Mouse (Mus musculus) thymus, adult 2 months (tissue): ENCODE results near the gene Mon2. TPM values are rescaled to one million over a fixed set of nuclear protein-coding genes. Genes with fewer than 3 reads are reported as not detected.

Source experiments
- DNase-seq: peaks from one replicate; pipeline ENCODE4 v3.0.0; 2021
- H3K27ac ChIP-seq: fragments of 200-500 bp; 2 replicates; pipeline ENCODE4 v1.5.1; 2012; ENCODE audit warnings: low read length, control low read depth; ENCODE audit not compliant: control insufficient read depth, insufficient read depth
- H3K27me3 ChIP-seq: fragments of 200-500 bp; 2 replicates; pipeline ENCODE4 v1.6.1; 2012; ENCODE audit warnings: mild to moderate bottlenecking, low read length, moderate library complexity, mixed read lengths; ENCODE audit not compliant: control insufficient read depth, insufficient read depth
- H3K36me3 ChIP-seq: fragments of 200-500 bp; 2 replicates; pipeline ENCODE4 v1.6.1; 2012; ENCODE audit warnings: mild to moderate bottlenecking, low read length, moderate library complexity; ENCODE audit not compliant: control insufficient read depth, insufficient read depth
- H3K4me1 ChIP-seq: fragments of 200-500 bp; replicated peaks from 2 replicates; pipeline ENCODE4 v1.6.1; 2012; ENCODE audit warnings: low read length; ENCODE audit not compliant: control insufficient read depth, insufficient read depth
- H3K4me3 ChIP-seq: fragments of 200-500 bp; 2 replicates; pipeline ENCODE4 v1.5.1; 2012; ENCODE audit warnings: mild to moderate bottlenecking, low read length, control low read depth, moderate library complexity; ENCODE audit not compliant: control insufficient read depth, insufficient read depth
- CTCF ChIP-seq: fragments of 200-500 bp; IDR thresholded peaks from 2 replicates; pipeline ENCODE4 v1.5.1; 2012; ENCODE audit warnings: mild to moderate bottlenecking, control low read depth, low read length, moderate library complexity, borderline replicate concordance; ENCODE audit not compliant: control insufficient read depth, poor library complexity, insufficient read depth; ENCODE audit errors: extremely low read depth
- POLR2A ChIP-seq: fragments of 200-500 bp; IDR thresholded peaks from 2 replicates; pipeline ENCODE4 v1.6.1; 2012; ENCODE audit warnings: mild to moderate bottlenecking, low read length, control low read depth, moderate library complexity; ENCODE audit not compliant: control insufficient read depth, poor library complexity, insufficient read depth; ENCODE audit errors: extremely low read depth
- WGBS: fragments of 180-500 bp; shearing (Covaris S2); methylation state at CpG from one replicate; pipeline ENCODE4 v1.1.7; 2018; 5-methylcytosine and 5-hydroxymethylcytosine counted together
- polyA plus RNA-seq: library from polyadenylated mRNA; depleted of rRNA; stranded (reverse); fragments of >200 nt; gene quantifications from 2 replicates; pipeline ENCODE4 v1.2.3, GENCODE M21; 2012; rRNA removed

Gene Mon2
- 62.5 and 74.1 TPM in 2 replicates for polyA plus RNA-seq

DNA sequence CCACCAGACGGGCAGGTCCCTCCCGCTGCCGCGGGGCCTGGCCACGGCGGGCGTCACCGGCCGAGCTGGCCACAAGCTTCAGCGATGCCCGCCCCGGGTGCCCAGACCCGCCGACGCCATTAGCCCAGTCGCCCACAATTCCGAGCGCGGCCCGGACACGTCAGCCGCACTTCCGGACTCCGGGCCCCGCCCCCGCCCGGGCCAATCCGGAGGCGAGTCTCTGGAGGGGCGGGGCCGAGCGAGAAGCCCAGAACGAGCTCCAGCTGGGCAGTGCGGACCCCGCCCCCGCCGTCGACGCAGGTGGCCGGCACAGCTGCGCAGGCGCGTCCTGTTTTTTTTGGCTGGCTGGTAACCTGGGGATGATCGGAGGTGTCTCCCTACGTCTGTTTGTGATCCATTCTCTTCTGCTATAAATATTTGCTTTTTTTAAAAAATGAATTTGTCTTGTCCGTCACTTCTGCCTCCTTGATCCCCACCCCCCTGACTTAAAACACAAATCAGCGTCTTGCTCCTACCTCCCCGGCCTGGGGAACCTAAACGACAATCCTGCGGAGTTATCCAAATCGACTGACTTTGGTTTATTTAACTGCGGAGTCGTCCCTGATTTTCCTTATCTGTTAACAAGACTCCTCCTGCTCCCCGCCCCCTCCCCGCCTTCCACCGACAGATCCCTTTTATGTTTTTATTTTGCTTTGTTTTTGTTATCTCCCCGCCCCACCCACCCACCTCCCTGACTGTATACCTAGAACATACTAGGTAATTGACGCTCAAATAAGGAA, at the start of gene Mon2:
Mon2 (minus strand) TSS at position 261 of the 779 bp plus-strand sequence.
- WGBS = under 1% methylated on average over 58 of the region's 58 CpGs
- H3K36me3 ChIP-seq = no peaks in the 10 kb centered on the region
- peak within 1 kb of the TSS; percentile 98 for H3K4me3 ChIP-seq
- H3K4me1 ChIP-seq = peaks cover 2% of the 10 kb centered on the region; the same call in 1 of the 2 replicates
- DNase-seq = peak; percentile 97
- 0 out of 2 replicates have a peak within 1 kb of the TSS, but pooled peaks have one; percentile 14 for H3K27ac ChIP-seq
- TF ChIP-seq POLR2A = peak; percentile 66
- TF ChIP-seq CTCF = 0 out of 2 replicates have a peak, but pooled peaks have one; percentile 55
- H3K27me3 ChIP-seq = no peaks in the 10 kb centered on the region

DNA sequence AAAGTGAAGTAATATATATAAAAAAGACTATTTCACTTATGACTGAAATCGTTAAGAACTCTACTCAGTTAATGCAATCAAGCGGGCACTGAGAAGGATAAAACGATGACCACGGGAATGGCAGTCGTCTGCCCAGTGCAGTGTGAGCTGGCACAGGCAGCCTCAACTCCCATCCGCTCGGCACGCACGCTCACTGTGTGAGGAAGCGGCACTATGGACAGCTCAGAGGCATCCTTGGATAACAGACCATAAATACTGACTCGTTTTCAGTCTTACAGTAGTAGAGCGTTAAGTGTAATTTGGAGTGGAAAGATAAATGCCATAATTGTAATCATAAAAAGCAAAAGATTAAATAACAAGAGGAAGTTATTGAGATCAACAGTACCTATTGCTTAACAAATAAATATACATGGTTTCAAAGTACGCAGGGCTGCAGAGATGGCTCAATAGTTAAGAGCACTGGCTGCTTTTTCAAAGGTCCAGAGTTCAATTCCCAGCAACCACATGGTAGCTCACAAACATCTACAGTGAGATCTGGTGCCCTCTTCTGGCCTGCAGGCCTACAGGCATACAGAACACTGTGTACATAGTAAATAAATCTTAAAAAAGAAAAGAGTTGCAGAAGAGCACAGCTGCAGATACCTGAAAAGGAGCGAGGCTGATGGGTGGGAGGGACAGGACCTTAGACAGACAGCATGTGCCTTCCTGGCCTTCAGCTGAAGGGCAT, 44.5 kb upstream of the Mon2 start:
- peak; percentile 16 for DNase-seq
- H3K27me3 ChIP-seq = no peaks in the 10 kb centered on the region
- TF ChIP-seq CTCF (no peak), POLR2A (no peak)
- no peak overlapping the region for H3K4me3 ChIP-seq
- H3K36me3 ChIP-seq = peaks cover 96% of the 10 kb centered on the region
- no peaks in the 10 kb centered on the region for H3K4me1 ChIP-seq
- no peak overlapping the region for H3K27ac ChIP-seq
- 97% methylated on average over 14 of the region's 14 CpGs for WGBS

- Histone ChIP-seq H3K4me1 (no peaks in the 10 kb centered on the region), H3K27ac (no peak overlapping the region), H3K36me3 (peaks cover 79% of the 10 kb centered on the region), H3K4me3 (no peak overlapping the region), H3K27me3 (no peaks in the 10 kb centered on the region)
- no peak for TF ChIP-seq POLR2A
- TF ChIP-seq CTCF = no peak
- WGBS = 90% methylated on average over 14 of the region's 14 CpGs
- no peak for DNase-seq
Measured at GRCm38 (mm10) chr10:123116861-123117260, 40.6 kb upstream of the Mon2 start.

DNA sequence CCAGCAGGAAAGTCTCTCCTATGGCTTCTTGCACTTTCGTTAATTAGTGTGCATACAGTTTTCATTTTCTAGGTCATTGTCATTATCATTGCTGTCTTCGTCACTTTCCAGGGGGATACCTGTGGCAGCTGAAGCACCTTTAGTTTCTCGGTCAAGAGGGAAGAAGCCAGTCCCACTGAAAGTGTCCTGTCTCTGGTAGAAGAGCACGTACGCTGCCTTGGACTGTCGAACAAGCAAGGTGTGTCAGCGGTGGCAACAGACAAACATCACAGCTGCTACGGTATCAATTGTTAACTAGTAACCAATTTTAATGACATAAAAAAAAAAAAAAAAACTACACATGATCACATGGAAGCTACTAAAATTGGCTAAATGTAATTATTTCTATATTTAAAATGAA, 37.2 kb upstream of the Mon2 start:
- WGBS = 92% methylated on average over 8 of the region's 8 CpGs
- Histone ChIP-seq H3K27me3 (no peaks in the 10 kb centered on the region), H3K27ac (no peak overlapping the region), H3K4me1 (no peaks in the 10 kb centered on the region), H3K4me3 (no peak overlapping the region), H3K36me3 (peaks cover 53% of the 10 kb centered on the region)
- TF ChIP-seq POLR2A (no peak), CTCF (no peak)
- DNase-seq = no peak

GRCm38 (mm10) chr10:123112787-123113168, 36.5 kb upstream of the Mon2 start:
- 89% methylated on average over 9 of the region's 9 CpGs for WGBS
- no peak for DNase-seq
- no peak for TF ChIP-seq CTCF
- no peak for TF ChIP-seq POLR2A

GRCm38 (mm10) chr10:123112056-123112786, 35.9 kb upstream of the Mon2 start:
- DNase-seq = no peak
- Histone ChIP-seq H3K4me3 (no peak overlapping the region), H3K27me3 (no peaks in the 10 kb centered on the region), H3K4me1 (no peaks in the 10 kb centered on the region), H3K36me3 (peaks cover 41% of the 10 kb centered on the region), H3K27ac (no peak overlapping the region)
- 94% methylated on average over 11 of the region's 11 CpGs for WGBS
- TF ChIP-seq POLR2A (no peak), CTCF (no peak)

More at GRCm38 (mm10) chr10:123112787-123113168, 36.5 kb upstream of the Mon2 start:
- no peaks in the 10 kb centered on the region for H3K4me1 ChIP-seq
- H3K27me3 ChIP-seq = no peaks in the 10 kb centered on the region
- no peak overlapping the region for H3K27ac ChIP-seq
- H3K4me3 ChIP-seq = no peak overlapping the region
- H3K36me3 ChIP-seq = peaks cover 46% of the 10 kb centered on the region
